Mouse (Mus musculus) spleen, adult 12 weeks (tissue): ENCODE data around the gene Aifm2.

Experiments used
- DNase-seq: peaks from one replicate; pipeline ENCODE4 v3.0.0; 2022; ENCODE audit warnings: low spot score

Gene Aifm2

DNA sequence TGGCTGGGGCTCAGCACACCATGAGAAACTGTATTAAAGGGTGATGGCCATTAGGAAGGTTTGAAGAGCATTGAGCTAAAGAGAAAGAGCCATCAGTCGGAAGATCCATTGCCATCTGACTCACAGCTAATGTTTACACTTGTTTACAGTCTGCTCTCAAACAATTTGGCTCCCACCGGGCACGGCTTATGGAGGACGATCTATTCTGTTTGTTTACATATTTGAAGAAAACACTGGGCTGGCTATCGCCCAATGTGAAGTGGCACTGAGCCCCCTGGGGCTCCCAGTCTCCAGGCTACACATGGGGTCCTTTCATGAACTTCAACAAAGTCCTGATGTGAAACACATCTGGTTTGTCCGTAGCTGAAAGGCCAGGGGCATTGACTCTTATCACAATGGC is 51.7 kb downstream of the Aifm2 start:
- no peak for DNase-seq

DNA sequence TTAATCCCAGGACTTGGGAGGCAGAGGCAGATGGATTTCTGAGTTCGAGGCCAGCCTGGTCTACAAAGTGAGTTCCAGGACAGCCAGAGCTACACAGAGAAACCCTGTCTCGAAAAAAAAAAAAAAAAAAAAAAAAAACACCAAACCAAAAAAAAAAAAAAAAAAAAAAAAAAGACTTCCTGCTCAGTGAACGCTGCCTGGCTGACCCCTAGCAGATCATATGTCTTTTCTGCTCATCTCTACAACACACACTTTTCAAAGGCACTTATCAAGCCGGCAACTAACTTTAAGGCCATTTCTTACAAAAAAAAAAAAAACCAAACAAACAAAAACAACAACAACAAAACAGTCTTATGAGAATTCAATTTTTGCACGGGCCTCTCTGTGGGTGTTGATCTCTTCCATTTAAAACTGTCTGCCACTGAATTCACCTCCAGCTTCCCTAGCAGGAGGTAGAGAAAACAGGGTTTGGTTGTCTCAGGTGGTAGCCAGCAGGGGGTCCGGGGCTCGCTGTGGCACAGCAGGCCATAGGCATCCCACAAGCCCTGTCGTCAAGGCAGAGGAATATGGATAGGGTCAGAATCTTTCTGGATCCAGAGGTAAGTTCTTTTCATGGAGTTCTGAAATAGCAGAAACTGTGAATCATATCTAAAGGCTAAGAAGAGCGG is 66.5 kb downstream of the Aifm2 start:
- DNase-seq = no peak

- DNase-seq = no peak
Observed at GRCm38 (mm10) chr10:61782799-61783611, 67.9 kb downstream of the Aifm2 start.

DNA sequence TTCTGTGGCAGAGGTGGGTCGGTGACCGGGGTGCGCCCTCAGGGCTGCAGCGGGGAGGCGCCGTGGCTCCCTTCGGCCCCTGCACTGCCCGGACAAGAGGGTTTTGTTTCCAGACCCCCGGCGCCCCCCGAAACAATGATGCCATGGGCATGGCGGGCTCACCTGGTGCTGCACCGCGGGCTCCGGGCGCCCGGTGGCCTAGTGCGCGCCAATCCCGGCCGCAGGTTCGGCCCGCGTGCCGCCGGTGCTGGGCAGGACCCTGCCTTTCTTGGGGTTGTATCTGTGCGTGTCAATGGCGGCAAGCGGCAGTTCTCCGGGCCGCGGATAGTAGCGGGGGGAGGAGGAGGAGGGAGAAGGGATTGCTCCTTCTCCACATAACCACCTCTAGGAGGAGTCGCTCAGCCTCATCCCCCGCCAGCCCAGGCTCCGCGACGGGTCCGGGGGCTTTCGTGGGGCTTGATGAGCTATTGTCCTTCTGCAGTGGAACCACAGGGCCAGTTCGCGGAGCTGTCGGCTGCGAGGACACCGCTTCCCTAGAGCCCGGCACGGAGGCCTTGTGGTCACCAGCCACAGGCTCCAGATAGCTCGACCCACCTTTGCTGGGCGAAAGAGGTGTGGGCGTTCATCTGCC is 68.7 kb downstream of the Aifm2 start, which contains the start of gene H2afy2:
H2afy2 (minus strand) TSS at position 527 of the 631 bp plus-strand sequence.
- DNase-seq = no peak

DNA sequence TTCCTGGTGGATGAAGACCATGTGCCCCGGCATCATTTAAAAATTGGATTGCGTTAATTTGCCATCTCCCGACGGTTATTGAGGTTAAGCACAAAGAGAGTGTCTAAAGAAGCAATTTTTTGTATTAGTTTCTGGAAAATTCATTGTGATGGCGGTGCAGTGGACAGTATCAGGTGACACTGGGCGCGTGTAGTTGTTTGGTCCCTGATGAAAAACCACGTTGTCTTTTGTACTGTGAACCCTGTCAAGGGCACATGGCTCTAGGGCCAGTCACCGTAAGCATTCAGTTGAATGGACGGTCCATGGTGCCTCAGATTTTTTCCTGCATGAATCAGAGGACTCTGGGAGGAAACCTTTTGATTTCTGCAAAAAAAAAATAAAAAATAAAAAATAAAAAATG is 69.4 kb downstream of the Aifm2 start:
- no peak for DNase-seq

- DNase-seq = no peak
Observed at GRCm38 (mm10) chr10:61787541-61788313, 72.7 kb downstream of the Aifm2 start.

- no peak for DNase-seq
Observed at GRCm38 (mm10) chr10:61788499-61788898, 73.4 kb downstream of the Aifm2 start.
